Mouse (Mus musculus): ENCODE measurements around the gene Clip3.

The Clip3 gene

DNA sequence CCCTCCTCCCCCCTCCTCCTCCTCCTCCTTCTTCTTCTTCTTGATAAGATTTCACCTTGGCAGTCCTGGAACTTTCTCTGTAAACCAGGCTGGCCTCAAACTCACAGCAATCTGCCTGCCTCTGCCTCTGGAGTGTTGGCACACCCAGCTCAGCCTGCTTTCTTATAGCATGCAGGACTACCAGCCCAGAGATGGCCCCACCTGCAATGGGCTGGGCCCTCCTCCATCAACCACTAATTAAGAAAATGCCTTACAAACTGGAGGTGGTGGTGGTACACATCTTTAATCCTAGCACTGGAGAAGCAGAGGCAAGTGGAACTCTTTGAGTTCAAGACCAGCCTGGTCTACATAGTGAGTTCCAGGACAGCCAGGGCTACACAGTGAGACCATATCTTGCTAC lies 34.9 kb downstream of the Clip3 start:
- in situ Hi-C loops (cut with MboI, MseI): no loop called here

- in situ Hi-C loops (cut with MboI, MseI): no loop called here
Observed at GRCm38 (mm10) chr7:30327140-30327539, 35.6 kb downstream of the Clip3 start.

- in situ Hi-C loops (cut with MboI, MseI): no loop called here
Observed at GRCm38 (mm10) chr7:30328379-30328778, 36.9 kb downstream of the Clip3 start.

- in situ Hi-C loops (cut with MboI, MseI): no loop called here
Observed at GRCm38 (mm10) chr7:30331887-30332286, 40.4 kb downstream of the Clip3 start.

GRCm38 (mm10) chr7:30332622-30333259 lies 41.2 kb downstream of the Clip3 start:
- in situ Hi-C loops (cut with MboI, MseI): no loop called here

DNA sequence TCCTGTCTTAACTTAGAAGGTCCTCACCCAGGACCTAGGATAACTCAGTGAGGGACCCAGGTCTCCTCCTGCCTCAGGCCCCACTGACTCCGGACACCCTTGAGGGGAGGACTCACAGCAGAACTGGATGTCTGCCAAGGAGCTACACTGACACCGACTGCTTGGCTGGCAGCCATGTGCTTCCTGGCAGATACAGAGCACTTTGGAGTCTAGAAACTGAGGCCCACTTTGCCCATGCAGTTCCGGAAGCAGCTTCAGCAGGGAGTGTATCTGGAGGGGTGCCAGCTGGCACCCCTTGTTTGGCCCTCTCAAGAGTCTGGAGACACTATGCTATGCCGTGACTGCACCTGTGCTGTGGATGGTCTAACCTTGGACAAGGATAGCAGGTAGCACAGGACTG lies 41.9 kb downstream of the Clip3 start:
- in situ Hi-C loops (cut with MboI, MseI): no loop called here

DNA sequence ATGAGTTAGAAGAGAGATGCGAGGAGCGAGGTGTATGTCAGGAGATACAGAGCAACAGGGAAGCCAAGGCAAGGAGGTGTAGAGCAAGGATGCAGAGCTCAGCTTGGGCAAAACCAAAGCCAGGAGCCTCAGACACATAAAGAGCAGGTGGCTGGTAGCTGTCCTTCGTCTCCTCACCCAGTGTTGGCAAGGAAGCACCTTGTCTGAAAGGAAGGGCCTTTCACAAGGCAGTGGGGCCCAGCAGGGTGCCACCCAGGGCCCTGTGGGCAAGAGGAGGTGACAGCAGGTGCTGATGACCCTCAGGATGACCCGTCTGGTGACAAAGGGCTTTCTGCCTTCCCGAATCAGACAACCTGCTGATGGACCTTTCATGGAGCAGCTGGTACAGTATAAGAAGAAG lies 43.0 kb downstream of the Clip3 start:
- in situ Hi-C loops (cut with MboI, MseI): no loop called here

- in situ Hi-C loops (cut with MboI, MseI): no loop called here
Observed at GRCm38 (mm10) chr7:30335688-30336087, 44.2 kb downstream of the Clip3 start.

DNA sequence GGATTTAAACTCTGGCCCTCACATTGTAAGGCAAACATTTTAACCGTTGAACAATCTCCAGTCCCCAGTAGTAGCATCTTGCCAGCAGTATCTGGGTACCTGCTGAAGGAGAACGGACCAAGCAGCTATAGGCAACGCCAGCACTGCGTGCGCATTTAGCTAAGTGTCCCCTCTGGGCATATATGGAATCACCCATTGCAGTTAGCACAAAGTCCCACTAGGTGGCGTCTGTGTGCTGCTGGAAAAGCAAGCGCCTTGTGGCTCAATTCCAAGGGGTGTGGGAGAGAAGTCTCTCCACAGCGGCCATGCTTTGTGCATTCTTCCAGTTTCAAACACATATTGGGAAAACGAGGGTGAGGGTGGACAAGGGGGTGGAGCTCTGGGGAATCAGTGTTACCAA lies 44.9 kb downstream of the Clip3 start:
- in situ Hi-C loops (cut with MboI, MseI): no loop called here

- in situ Hi-C loops (cut with MboI, MseI): no loop called here
Observed at GRCm38 (mm10) chr7:30339432-30340109, 48.0 kb downstream of the Clip3 start.

DNA sequence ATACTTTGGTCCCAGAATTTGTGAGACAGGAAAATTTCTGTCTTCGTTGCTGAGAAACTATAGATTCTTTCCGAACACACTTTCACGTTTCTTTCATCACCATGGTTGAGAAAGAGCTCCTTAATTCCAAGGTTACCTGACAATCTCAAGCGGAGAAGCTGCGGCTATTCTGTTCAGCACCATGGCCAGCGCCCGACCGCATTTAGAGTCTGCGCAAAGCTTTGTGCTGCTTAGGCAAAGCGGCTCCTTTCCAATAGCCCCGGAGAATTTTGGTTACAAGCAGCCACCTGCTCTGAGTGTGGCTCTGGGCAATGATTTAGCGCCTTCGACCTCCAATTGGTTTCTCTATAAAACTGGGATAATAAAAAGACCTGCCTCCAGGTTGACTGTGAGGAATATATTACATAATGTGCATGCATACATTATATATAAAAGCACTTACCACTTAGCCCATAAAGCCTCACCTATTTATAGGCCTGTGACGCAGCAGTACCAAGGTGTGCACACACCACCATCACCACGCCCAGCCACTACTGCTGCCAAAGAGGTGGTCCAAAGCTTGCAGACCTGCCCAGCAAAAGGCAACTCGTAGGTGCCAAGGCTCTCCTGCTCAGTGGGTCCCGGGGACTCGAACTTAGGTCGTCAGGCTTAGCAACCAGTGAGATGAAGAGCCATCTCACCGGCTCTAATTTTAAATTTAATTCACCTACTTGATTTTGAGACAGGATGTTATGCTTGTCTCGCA lies 55.3 kb downstream of the Clip3 start:
- in situ Hi-C loops (cut with MboI, MseI): no loop called here

- in situ Hi-C loops (cut with MboI, MseI): no loop called here
Observed at GRCm38 (mm10) chr7:30347828-30348227, 56.3 kb downstream of the Clip3 start.

DNA sequence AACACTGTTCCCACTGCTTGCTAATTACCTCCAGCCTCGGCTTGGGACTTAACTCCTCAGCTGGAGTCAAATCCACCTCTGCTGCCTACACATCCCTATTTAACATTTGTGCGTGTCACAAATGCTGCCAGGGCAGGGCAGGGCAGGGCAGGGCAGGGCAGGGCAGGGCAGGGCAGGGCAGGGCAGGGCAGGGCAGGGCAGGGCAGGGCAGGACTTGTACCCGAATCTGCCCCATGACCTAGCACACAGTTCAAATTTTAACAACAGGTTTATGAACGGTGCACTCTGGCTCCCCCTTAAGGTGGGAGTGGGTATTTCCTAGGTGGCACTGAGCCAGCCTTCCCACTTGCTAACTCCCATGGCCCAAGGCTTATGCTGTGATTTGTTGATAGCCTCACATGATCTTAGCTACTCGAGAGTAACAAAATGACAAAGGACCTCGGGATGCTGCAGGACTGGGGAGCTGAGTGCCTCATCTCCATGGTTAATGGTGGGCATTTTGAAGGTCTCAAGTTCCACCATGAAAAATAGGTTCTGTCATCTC lies 61.8 kb downstream of the Clip3 start:
- in situ Hi-C loops (cut with MboI, MseI): no loop called here

- in situ Hi-C loops (cut with MboI, MseI): no loop called here
Observed at GRCm38 (mm10) chr7:30354059-30354458, 62.5 kb downstream of the Clip3 start.
